Comparison of ENCODE assay signal across 8 mouse cellular contexts in the genomic region with DNA sequence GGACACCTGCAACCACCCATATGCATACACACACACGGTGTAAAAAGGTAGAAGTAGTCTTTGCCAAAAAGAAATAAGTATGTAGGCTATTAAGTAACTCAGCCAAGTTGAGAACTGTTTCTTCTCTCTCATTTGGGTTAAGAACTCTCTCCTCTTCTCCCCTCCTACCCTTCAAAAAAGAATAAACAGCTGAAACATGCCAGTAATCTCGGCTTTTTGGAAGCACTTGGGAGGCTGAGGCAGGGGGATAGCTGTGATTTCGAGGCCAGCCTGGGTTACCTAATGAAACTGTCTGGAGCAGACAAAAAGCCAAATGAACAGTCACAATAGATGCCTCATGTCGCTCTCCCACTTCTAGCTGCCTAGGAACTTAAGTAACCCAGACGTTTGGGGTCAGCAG. TPM values are rescaled to one million over a fixed set of nuclear protein-coding genes. Genes with fewer than 3 reads are reported as not detected.
A peak's percentile ranks its signal among the peaks of the same experiment; 100 is the strongest.
DNase-seq lines count a peak whose midpoint lies in the region; ATAC-seq and TF ChIP-seq lines count a peak whose summit lies in the region.

No protein-coding gene starts in this region.

- no peaks in the 10 kb centered on the region for H3K27me3 ChIP-seq in kidney, embryonic 14.5 days (ENCODE audit: control insufficient read depth, insufficient read depth, low read length)
- no peaks in the 10 kb centered on the region for H3K27me3 ChIP-seq in hindbrain, embryonic 13.5 days
- no peaks in the 10 kb centered on the region for H3K27me3 ChIP-seq in midbrain, embryonic 15.5 days (replicated peaks)

- peak overlapping the region; percentile 88 for H3K4me3 ChIP-seq in kidney, embryonic 14.5 days (ENCODE audit: low read length)
- H3K4me3 ChIP-seq in bone marrow macrophage, adult 2 months (ENCODE audit: insufficient read depth, low read length) = peak overlapping the region; percentile 69
- peak overlapping the region; percentile 79 for H3K4me3 ChIP-seq in hindbrain, embryonic 13.5 days
- H3K4me3 ChIP-seq in midbrain, embryonic 15.5 days = peak overlapping the region; percentile 52

- H3K9ac ChIP-seq in kidney, embryonic 14.5 days (ENCODE audit: low read depth, low read length) = peak overlapping the region; percentile 65
- peak overlapping the region; percentile 82 for H3K9ac ChIP-seq in hindbrain, embryonic 13.5 days
- peak overlapping the region; percentile 61 for H3K9ac ChIP-seq in midbrain, embryonic 15.5 days

- ATAC-seq in kidney, embryonic 14.5 days (ENCODE audit: low FRiP score, low TSS enrichment) = no peak
- no peak for ATAC-seq in hindbrain, embryonic 13.5 days (ENCODE audit: low FRiP score)
- peak; percentile 8; the same call in 1 of the 2 replicates for ATAC-seq in midbrain, embryonic 15.5 days (replicated peaks)

- WGBS in kidney, embryonic 14.5 days = 32% methylated on average over 5 of the region's 5 CpGs
- WGBS in hindbrain, embryonic 13.5 days = 23% methylated on average over 5 of the region's 5 CpGs
- WGBS in midbrain, embryonic 15.5 days = 26% methylated on average over 5 of the region's 5 CpGs

- H3K4me1 ChIP-seq in kidney, embryonic 14.5 days (ENCODE audit: control insufficient read depth, insufficient read depth, low read length) = peaks cover 4% of the 10 kb centered on the region; the same call in 1 of the 2 replicates
- peaks cover 11% of the 10 kb centered on the region for H3K4me1 ChIP-seq in bone marrow macrophage, adult 2 months (ENCODE audit: control insufficient read depth, insufficient read depth, low read length)
- peaks cover 25% of the 10 kb centered on the region for H3K4me1 ChIP-seq in hindbrain, embryonic 13.5 days (replicated peaks)
- H3K4me1 ChIP-seq in midbrain, embryonic 15.5 days = peaks cover 15% of the 10 kb centered on the region

- H3K9me3 ChIP-seq in kidney, embryonic 14.5 days (ENCODE audit: control insufficient read depth, low read length) = no peaks in the 10 kb centered on the region
- H3K9me3 ChIP-seq in hindbrain, embryonic 13.5 days = no peaks in the 10 kb centered on the region
- H3K9me3 ChIP-seq in midbrain, embryonic 15.5 days = no peaks in the 10 kb centered on the region

- TF ChIP-seq POLR2A in bone marrow macrophage, adult 2 months (IDR thresholded peaks at IDR 0.05; ENCODE audit: borderline replicate concordance, low read depth, low read length) = no peak

- peaks cover 8% of the 10 kb centered on the region; the same call in 1 of the 2 replicates for H3K36me3 ChIP-seq in kidney, embryonic 14.5 days (ENCODE audit: control insufficient read depth, insufficient read depth, low read length)
- peaks cover 22% of the 10 kb centered on the region for H3K36me3 ChIP-seq in hindbrain, embryonic 13.5 days
- H3K36me3 ChIP-seq in midbrain, embryonic 15.5 days (replicated peaks) = 0 out of 2 replicates have a peak, but pooled peaks cover 4% of the 10 kb centered on the region

- H3K27ac ChIP-seq in kidney, embryonic 14.5 days (ENCODE audit: low read depth, low read length) = 0 out of 2 replicates have a peak overlapping the region, but pooled peaks have one; percentile 9
- H3K27ac ChIP-seq in bone marrow macrophage, adult 2 months (ENCODE audit: insufficient read depth, low read depth, low read length) = no peak overlapping the region
- H3K27ac ChIP-seq in hindbrain, embryonic 13.5 days = peak overlapping the region; percentile 90; the same call in 1 of the 2 replicates
- peak overlapping the region; percentile 82; the same call in 1 of the 2 replicates for H3K27ac ChIP-seq in midbrain, embryonic 15.5 days

- no peak for TF ChIP-seq CTCF in bone marrow macrophage, adult 2 months (IDR thresholded peaks at IDR 0.05; ENCODE audit: low read depth, low read length)

- peak overlapping the region; percentile 71 for H3K4me2 ChIP-seq in kidney, embryonic 14.5 days (replicated peaks; ENCODE audit: low read depth, low read length)
- H3K4me2 ChIP-seq in hindbrain, embryonic 13.5 days = peak overlapping the region; percentile 68
- H3K4me2 ChIP-seq in midbrain, embryonic 15.5 days = peak overlapping the region; percentile 55

- no peak for DNase-seq in kidney, adult 11 months
- DNase-seq in spleen, postnatal 10 days (ENCODE audit: low spot score in 2 of 2) = no peak
- DNase-seq in gastrocnemius, adult 8-10 months (ENCODE audit: low spot score in 2 of 2) = no peak
- no peak for DNase-seq in ovary, adult 18-20 months (ENCODE audit: low spot score)

RNA-seq across cellular contexts. Expression of a gene that starts 0.7 kb away (rescaled TPM):
- polyA plus RNA-seq in kidney, embryonic 14.5 days (2014; fragmentation: Nextera tagmentation; extraction: Ambion mirVana) = 73.7 and 79.2 TPM in 2 replicates
- polyA plus RNA-seq in bone marrow macrophage, adult 2 months (2012; ENCODE audit: insufficient read depth, insufficient read length, missing spikeins) = 103 and 109 TPM in 2 replicates
- polyA plus RNA-seq in hindbrain, embryonic 13.5 days (2015; fragmentation: Nextera tagmentation; extraction: Ambion mirVana) = 94.5 and 99.1 TPM in 2 replicates
- 106 and 114 TPM in 2 replicates for polyA plus RNA-seq in midbrain, embryonic 15.5 days (2015; fragmentation: Nextera tagmentation; extraction: Ambion mirVana)
- total RNA-seq in gastrocnemius, adult 8-10 months (2022) = 10 to 100 TPM; 12.0 to 13.8 (median 13.1) TPM

RNA-seq across cellular contexts. Expression of a gene that starts 42.2 kb away (rescaled TPM):
- not detected in 2 replicates for polyA plus RNA-seq in kidney, embryonic 14.5 days (2014; fragmentation: Nextera tagmentation; extraction: Ambion mirVana)
- polyA plus RNA-seq in bone marrow macrophage, adult 2 months (2012; ENCODE audit: insufficient read depth, insufficient read length, missing spikeins) = not detected in 2 replicates
- not detected in 2 replicates for polyA plus RNA-seq in hindbrain, embryonic 13.5 days (2015; fragmentation: Nextera tagmentation; extraction: Ambion mirVana)
- polyA plus RNA-seq in midbrain, embryonic 15.5 days (2015; fragmentation: Nextera tagmentation; extraction: Ambion mirVana) = not detected in 2 replicates
- total RNA-seq in gastrocnemius, adult 8-10 months (2022) = under 1 TPM in 2 of 4 experiments, not detected in 2; 0.25 to 0.29 TPM
